Mouse (Mus musculus) WW6 (cell line): ENCODE measurements at regions not wholly inside any gene's neighbourhood (a gene's known extent, or its start where the extent isn't known, plus 50 kb on each side); places are given as distances from the start of the nearest gene placed in this dataset.

ENCODE experiments used
- DNase-seq: peaks from one replicate; pipeline ENCODE4 v3.0.0-alpha.2; 2013; ENCODE audit warnings: low read depth, low spot score

DNA sequence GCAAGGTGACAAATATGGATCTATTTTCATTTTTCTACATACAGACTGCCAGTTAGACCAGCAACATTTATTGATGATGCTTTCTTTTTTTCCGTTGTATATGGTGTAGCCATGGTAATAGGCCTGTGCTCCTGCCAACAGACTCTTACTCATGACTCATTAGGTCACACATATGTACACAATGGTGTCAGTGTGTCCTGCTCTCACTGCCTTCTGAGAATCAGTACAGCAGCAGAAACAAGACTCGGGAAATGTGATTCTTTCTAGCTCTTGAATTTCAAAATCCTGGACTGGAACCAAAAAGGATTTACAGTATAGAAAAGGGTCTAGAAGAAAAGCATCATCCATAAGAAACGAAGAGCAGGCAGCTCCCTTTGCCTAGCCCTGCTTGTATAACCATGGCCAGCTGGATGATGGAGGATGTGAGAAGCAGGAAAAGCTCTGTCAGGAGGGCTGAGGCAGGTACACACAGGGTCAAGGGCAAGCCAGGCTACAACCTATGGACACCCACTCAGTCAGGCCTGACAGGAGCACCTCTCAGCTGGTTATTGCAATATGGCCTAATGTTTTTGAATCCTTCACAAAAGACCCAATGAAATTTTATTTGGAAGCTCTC is 132.2 kb downstream of the Tmem17 start:
- no peak for DNase-seq

DNA sequence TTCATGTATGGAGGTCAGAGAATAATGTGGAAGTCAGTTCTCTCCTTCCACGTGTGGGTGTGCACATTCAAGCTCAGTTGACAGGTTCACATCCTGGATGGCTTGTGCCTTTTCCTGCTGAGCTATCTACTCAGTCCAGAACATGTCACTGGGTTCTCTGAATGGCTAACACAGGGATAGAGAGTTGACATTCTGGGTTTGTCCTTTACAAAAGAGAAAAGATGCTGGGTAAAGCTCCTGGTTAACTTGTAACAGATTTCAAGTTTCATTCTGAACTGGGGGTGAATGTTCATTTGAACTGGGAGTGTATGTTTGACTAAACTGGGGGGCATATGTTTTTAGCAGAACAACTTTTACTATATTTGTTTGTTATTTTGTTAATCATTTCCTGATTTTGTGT is 133.0 kb downstream of the Tmem17 start:
- DNase-seq, result no peak

DNA sequence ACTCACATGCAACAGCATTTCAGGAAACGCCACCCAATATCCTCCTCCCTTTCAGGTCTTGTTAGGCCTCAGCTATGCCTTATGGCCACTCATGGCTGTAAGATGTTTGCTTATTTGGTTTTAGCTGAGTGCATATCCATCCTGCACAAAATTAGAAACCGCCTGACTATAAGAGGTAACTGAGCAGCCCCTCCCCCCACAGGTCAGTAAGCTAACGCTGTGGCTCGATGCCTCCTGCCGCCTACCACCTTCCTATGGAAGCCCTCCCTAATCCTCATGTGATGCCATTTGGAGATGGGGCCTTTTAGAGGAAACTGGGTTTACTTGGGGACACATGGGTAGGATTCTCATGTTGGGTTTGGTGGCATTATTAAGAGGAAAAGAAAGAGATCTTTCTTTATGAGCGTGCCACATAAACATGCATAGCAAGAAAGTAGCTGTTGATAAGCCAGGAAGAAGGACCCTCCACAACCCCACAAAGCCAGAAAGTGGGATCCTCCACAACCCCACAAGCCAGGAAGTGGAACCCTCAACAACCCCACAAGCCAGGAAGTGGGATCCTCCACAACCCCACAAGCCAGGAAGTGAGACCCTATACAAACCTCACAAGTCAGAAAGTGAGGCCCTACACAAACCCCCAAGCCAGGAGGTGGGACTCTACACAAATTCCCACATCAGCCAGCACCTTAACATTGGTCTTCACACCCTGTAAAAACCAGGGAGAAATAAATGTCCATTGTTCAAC is 134.5 kb downstream of the Tmem17 start:
- no peak for DNase-seq

DNA sequence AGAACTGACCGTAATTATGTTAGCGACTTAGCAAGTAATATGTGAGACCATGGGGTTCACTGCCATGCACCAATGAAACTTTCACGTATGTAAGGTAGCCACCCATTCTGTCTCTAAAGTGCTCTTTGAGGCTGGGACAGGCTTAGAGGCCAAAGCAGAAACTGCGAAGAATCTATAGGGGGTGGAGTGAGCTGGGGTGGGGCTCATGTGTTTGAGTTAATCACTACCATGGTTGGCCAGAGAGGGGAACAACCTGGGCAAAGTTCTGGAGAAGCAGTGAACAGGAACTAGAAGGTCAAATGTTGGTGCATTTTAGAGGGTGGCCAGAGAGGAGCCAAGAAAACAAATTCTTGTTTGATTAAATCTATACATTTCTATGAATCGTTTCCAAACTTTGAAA is 136.4 kb downstream of the Tmem17 start:
- no peak for DNase-seq

DNA sequence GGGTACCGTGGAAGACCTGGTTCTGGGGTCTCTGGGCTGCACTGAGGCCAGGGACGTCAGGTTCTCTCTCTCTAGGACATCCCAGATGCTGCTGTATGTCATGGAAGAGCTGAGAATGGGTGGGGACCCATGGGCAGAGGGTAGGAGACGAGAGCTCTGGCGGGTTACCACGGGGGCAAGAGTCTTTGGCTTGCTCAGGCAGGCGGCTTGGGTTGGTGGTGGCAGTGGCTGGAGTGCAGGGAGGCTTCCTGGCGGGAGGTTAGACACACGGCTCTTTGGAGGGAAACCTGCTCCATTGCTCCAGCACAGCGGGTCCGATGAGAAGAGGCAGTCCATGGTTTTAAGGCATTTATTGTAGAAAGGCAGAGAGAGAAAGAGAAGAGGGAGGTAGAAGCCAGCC is 138.9 kb downstream of the Tmem17 start:
- DNase-seq, result no peak

DNA sequence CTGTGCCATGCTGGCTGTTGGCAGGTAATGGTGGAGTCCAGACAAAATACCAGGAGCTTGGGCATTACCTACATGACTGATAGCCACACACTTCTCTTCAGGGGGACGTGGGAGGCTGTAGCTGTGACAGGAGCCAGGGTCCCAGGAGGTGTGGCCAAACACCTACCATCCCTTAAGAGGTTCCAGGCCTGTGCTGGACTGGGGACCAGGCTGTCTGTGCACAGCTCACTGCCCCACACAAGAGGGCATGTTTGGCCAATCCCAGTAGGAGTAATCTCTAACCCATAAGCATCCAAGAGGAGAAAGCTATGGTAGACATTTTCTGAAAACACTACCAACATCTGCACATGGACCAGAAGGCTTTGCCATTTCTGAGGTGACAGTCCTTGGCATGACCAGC is 139.4 kb downstream of the Tmem17 start:
- no peak for DNase-seq

DNA sequence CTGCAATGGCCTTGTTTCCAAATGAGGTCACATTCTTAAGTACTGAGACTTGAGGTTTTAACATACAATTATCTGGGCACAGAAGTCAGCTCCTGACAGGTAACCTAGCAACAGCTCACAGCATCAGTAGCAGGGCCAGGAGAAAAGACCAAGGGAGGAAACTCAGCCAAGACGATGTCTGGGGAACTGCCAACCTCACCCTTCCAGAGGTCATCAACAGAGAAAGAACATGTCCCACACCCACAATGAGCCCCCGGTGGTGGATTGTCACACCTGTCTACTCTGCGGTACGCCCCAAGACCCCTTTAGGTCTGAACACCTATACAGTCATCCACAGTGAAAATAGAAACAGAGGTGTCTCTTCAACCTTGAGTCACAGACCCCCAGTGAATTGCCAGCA is 140.0 kb downstream of the Tmem17 start:
- DNase-seq, result no peak

DNA sequence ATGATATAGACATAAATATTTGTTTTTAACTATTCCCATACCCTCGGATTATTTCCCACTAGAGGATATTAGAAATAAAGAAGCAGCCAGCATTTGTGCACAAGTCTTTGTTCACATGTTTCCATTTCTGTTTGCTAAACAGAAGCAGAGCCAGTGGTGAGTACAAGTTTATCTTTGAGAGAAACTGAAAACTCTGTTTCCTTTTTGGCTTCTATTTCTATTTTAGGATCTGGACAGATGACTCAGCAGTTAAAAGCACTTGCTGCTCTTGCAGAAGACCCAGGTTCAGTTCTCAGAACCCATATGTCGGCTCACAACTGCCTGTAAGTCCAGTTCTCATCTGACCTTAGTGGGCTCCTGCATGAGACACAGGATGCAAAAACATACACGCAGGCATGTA is 141.0 kb downstream of the Tmem17 start:
- DNase-seq, result no peak

DNA sequence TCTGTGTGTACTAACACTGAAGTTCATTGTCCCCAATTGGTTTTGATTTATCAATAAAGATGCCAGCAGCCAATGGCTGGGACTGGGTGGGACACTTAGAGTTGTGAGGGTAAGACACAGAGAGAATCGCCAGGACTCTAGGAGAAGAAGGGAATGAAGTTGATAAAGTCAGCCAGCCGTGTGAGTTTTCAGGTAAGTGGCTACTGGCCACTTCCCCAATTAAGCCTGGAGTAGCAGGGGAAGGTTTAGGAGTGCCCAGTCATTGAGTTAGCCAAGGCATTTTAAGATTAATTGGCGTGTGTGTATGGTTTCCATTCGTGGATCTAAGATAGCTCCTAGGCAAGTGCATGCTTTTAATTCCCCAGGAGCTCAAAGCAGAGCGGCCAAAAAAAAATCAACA is 141.5 kb downstream of the Tmem17 start:
- no peak for DNase-seq

- no peak for DNase-seq
Measured at GRCm38 (mm10) chr11:22657635-22658034, 145.7 kb downstream of the Tmem17 start.

DNA sequence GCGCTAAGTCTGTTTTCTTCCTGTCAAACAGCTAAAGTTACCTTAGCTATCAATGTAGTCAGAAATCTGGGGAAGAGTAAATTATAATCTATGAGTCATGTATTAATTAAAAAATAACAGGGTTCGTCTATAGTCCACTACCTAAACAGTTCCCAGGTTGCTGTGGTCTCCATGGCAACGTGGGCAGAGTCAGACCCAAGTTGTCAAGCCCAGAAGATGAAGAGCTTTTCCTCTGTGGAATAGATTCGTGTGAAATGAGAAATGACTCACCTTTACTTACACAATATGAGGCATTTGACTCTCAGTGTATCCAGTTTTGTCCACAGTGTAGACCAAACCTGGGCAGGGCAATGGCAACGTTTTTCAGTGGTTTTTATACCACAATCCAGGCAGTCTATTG is 149.2 kb downstream of the Tmem17 start:
- DNase-seq, result no peak

DNA sequence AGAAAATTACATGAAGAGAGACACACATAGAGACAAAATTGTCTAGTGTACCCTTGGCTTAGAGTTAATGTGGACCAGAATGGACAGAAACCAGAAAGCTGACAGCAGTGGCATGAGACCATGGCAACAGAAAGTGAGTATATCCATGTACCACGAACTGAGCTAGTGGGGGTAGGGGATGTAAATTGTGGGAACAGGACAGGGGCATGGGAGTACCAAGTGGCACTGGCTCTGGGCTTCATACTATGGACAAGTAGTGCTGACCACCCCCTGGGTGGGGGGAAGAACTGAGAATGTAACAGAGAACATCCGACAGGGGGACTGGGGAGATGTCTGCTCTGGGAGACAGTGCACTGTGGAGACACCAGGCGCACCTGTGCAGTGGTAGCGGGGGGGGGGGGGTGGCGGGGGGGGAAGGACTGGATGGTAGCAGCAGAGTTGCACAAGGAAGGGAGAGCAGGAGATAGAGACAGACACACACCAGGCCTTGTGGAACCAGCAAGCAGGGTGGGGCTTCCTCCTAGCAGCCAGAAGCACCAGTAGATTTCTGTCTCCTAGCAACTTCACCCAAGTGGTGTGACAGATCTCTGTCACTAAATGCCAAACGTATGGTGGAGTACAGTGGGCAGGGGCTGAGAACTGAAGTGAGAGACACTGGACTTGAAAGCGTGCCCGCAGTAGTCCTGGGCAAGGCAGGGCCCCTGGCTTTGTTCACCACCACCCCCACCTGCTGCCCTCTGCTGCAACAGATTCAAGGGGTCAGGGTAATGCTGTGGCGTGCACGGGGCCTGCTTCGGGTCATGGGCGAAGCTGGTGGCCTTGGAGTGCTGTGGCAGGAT is 150.0 kb downstream of the Tmem17 start:
- no peak for DNase-seq

GRCm38 (mm10) chr11:22665978-22666377 is 154.1 kb downstream of the Tmem17 start:
- DNase-seq, result no peak

DNA sequence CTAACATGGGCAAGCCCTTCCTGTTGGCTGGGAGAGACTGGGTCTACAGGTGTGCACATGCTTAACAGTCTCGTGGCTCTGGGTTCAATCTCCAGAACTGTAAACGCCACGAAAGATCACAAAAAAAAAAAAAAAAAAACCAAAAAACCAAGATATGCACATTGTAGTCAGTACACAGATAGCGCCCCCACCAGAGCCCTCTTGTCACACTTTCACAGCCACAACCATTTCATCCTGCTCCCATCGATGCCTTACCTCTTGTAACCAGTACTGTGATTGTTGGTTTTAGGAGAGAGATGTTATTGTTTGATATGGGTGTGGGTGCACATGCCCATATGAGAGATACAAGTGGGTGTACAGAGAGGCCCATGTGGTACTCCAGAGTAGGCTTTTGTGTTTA is 154.5 kb downstream of the Tmem17 start:
- DNase-seq, result no peak

DNA sequence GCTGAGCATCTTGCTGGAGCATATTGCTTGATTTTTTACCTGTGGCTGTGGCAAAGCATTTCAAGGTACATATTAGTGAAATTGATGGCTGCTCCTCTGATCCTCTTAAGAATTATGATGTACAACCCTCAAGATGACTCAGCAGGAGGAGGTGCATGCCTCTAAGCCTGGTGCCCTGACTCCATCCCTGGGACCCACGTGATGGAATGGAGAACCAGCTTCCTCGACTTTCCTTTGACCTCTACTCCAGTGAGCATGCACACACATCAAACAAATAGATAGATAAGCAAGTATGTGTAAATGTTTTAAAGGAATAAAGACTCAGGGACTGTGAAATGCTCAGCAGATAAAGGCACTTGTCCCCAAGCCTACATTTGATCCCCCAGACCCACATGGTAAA is 156.3 kb downstream of the Tmem17 start:
- no peak for DNase-seq

GRCm38 (mm10) chr11:22669267-22669666 is 157.4 kb downstream of the Tmem17 start:
- no peak for DNase-seq

GRCm38 (mm10) chr11:22671791-22672490 is 160.1 kb downstream of the Tmem17 start:
- no peak for DNase-seq

DNA sequence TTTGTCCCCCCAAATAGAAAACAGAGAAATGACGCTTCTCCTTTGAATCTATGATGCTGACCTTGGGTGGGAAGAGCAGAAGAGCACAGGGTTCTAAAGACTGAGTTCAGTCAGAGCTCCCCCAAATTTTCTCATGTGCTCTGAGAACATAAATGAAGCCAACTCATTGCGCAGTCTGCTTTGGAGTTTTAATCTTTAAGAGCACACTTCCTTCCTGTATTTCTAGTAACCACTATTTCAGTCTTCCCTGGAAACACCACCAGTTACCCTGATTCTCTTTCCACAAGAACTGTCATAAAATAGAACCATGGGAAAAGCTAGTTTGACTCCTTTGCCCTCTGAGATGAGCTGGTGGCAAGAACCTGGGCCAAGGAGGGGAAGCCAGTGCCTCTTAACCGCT is 163.2 kb downstream of the Tmem17 start:
- DNase-seq, result no peak

DNA sequence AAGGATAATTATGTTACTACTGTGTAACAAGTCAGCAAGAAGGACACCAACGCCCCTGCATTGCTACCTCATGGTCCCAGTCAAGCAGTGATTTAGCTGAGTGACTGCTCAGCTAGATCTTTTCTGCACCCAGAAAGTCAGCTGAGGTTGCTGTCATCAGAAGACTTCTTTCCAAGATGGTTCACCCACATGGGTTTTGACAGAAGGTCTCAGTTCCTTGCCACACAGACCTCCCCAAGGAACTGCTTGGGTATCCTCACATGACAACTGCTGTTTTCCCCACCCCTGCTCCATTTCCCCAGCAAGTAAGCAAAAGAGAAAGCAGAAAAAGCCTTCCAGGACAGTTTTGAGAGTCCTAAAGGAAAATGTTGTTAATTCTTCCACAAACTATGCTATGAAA is 163.9 kb downstream of the Tmem17 start:
- DNase-seq, result no peak

DNA sequence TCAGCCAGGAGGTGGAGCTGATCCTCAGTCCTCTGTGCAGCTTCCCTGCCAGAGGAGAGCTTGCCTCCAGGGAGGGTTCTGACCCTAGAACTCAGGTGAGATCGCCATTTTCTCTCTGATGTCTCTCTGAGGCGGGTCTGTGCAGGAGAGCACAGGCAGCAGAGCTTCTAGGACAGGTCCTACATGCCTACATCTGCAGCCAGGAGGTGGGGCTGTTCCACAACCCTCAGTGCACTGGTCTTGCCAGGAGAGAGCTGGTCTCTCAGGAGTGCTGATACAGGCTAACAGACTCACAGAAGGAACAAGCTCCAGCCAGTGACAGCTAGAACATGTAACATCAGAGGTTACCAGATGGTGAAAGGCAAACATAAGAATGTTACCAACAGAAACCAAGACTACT is 165.4 kb downstream of the Tmem17 start:
- no peak for DNase-seq

DNA sequence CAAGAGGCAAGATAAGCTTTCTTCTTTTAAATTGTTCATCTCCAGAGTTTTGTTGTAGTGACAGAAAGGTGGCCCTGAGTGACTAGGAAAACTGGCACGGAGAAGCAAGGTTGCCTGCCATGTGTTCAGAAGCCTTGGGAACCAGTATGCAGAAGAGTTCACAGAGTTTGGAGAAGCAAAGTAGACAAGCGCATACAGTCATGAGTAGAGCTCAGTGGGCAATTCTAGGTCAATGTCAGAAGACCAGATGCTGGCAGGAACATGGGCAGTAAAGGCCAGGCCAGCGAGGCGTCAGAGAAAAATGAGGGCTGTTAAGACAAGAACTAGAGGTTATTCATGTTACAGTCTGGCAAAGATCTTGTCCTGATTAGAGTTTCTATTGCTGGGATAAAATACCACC is 172.7 kb downstream of the Tmem17 start:
- DNase-seq, result no peak

GRCm38 (mm10) chr11:22690829-22691228 is 169.9 kb downstream of the B3gnt2 start:
- DNase-seq, result no peak
